Mouse (Mus musculus) MEL (cell line): Measurements from ENCODE around the gene Ube2o. TPM values are rescaled to one million over a fixed set of nuclear protein-coding genes. Genes with fewer than 3 reads are reported as not detected.

Experiments
- DNase-seq: peaks from one replicate; pipeline ENCODE4 v3.0.0; 2011; ENCODE audit warnings: low read depth, low spot score
- H3K27ac ChIP-seq: 2 replicates; pipeline ENCODE4 v1.5.1; 2012; ENCODE audit warnings: low read depth, mild to moderate bottlenecking, control low read depth, low read length, moderate library complexity; ENCODE audit not compliant: control insufficient read depth
- H3K27me3 ChIP-seq, 2 experiments: fragments of 150-350 bp in 1 of 2; sonication (generic) in 1 of 2; 2 replicates each; pipeline ENCODE4 v1.6.1; 2012; ENCODE audit warnings: low read length in 2 of 2, mild to moderate bottlenecking in 2 of 2, improper control_type of control experiment in 1 of 2, moderate library complexity in 1 of 2; ENCODE audit not compliant: insufficient read depth in 2 of 2, control insufficient read depth in 1 of 2
- H3K36me3 ChIP-seq, 2 experiments: 2 replicates each; pipeline ENCODE4 v1.6.1; 2012 to 2014; ENCODE audit warnings: low read length in 2 of 2, improper control_type of control experiment in 1 of 2, inconsistent platforms in 1 of 2, mild to moderate bottlenecking in 1 of 2; ENCODE audit not compliant: insufficient read depth in 2 of 2, control insufficient read depth in 1 of 2
- H3K4me1 ChIP-seq, 2 experiments: fragments of 150-350 bp in 1 of 2; sonication (generic) in 1 of 2; 2 replicates each; pipeline ENCODE4 v1.6.1; 2012; ENCODE audit warnings: low read length in 2 of 2, improper control_type of control experiment in 1 of 2, mild to moderate bottlenecking in 1 of 2; ENCODE audit not compliant: insufficient read depth in 2 of 2, control insufficient read depth in 1 of 2
- H3K4me3 ChIP-seq, 2 experiments: fragments of 150-350 bp in 1 of 2; sonication (generic) in 1 of 2; 2 replicates each; pipeline ENCODE4 v1.5.1; 2012; ENCODE audit warnings: low read depth in 2 of 2, low read length in 2 of 2, mild to moderate bottlenecking in 2 of 2, moderate library complexity in 2 of 2, control low read depth in 1 of 2, improper control_type of control experiment in 1 of 2; ENCODE audit not compliant: control insufficient read depth in 1 of 2, insufficient read depth in 1 of 2
- H3K79me2 ChIP-seq: 2 replicates; pipeline ENCODE4 v1.6.1; 2012; ENCODE audit warnings: mild to moderate bottlenecking, low read length, moderate library complexity; ENCODE audit not compliant: control insufficient read depth, poor library complexity, insufficient read depth
- H3K9ac ChIP-seq: 2 replicates; pipeline ENCODE4 v1.6.1; 2012; ENCODE audit warnings: low read depth, mild to moderate bottlenecking, control low read depth, low read length, moderate library complexity; ENCODE audit not compliant: control insufficient read depth, poor library complexity, severe bottlenecking
- H3K9me3 ChIP-seq: fragments of 150-350 bp; sonication (generic); replicated peaks from 2 replicates; pipeline ENCODE4 v1.6.1; 2012; ENCODE audit warnings: mild to moderate bottlenecking, low read length, improper control_type of control experiment, moderate library complexity; ENCODE audit not compliant: insufficient read depth
- BHLHE40 ChIP-seq: IDR thresholded peaks from 2 replicates; pipeline ENCODE4 v1.6.1; 2012; ENCODE audit warnings: low read depth, mild to moderate bottlenecking, inconsistent platforms, low read length, improper control_type of control experiment, borderline replicate concordance
- CTCF ChIP-seq, 3 experiments: IDR thresholded peaks in 2 of 3; conservative IDR thresholded peaks in 1 of 3; 2 replicates each; pipeline ENCODE4 v1.5.1; 2011 to 2012; ENCODE audit warnings: low read length in 3 of 3, low read depth in 2 of 3, mild to moderate bottlenecking in 2 of 3, improper control_type of control experiment in 1 of 3, inconsistent platforms in 1 of 3, mixed read lengths in 1 of 3, moderate library complexity in 1 of 3; ENCODE audit not compliant: control insufficient read depth in 1 of 3, insufficient read depth in 1 of 3, poor library complexity in 1 of 3, severe bottlenecking in 1 of 3
- EP300 ChIP-seq, 2 experiments: IDR thresholded peaks; 2 replicates each; pipeline ENCODE4 v1.6.1; 2011; ENCODE audit warnings: improper control_type of control experiment in 2 of 2, low read length in 2 of 2, low read depth in 1 of 2, mild to moderate bottlenecking in 1 of 2
- ETS1 ChIP-seq: IDR thresholded peaks from 2 replicates; pipeline ENCODE4 v1.6.1; 2012; ENCODE audit warnings: low read depth, mild to moderate bottlenecking, inconsistent platforms, low read length, improper control_type of control experiment, moderate library complexity
- HCFC1 ChIP-seq: IDR thresholded peaks from 2 replicates; pipeline ENCODE4 v1.6.1; 2012; ENCODE audit warnings: low read depth, mild to moderate bottlenecking, inconsistent platforms, low read length, improper control_type of control experiment, moderate library complexity
- KAT2A ChIP-seq: conservative IDR thresholded peaks from 2 replicates; pipeline ENCODE4 v1.6.1; 2012; ENCODE audit warnings: low read depth, low read length, improper control_type of control experiment, inconsistent platforms
- MAFK ChIP-seq: IDR thresholded peaks from 2 replicates; pipeline ENCODE4 v1.6.1; 2011; ENCODE audit warnings: low read depth, mild to moderate bottlenecking, low read length, improper control_type of control experiment, borderline replicate concordance
- MAZ ChIP-seq: IDR thresholded peaks from 2 replicates; pipeline ENCODE4 v1.6.1; 2012; ENCODE audit warnings: low read depth, mild to moderate bottlenecking, inconsistent platforms, low read length, improper control_type of control experiment
- MXI1 ChIP-seq: IDR thresholded peaks from 2 replicates; pipeline ENCODE4 v1.6.1; 2011; ENCODE audit warnings: mild to moderate bottlenecking, low read depth, low read length, improper control_type of control experiment
- NELFE ChIP-seq: IDR thresholded peaks from 2 replicates; pipeline ENCODE4 v1.6.1; 2011; ENCODE audit warnings: low read depth, low read length, improper control_type of control experiment
- NRF1 ChIP-seq: IDR thresholded peaks from 2 replicates; pipeline ENCODE4 v1.6.1; 2014; ENCODE audit warnings: low read depth, mild to moderate bottlenecking, inconsistent platforms, low read length, improper control_type of control experiment, moderate library complexity; ENCODE audit not compliant: poor library complexity, insufficient read depth, severe bottlenecking
- POLR2AphosphoS2 ChIP-seq: IDR thresholded peaks from 2 replicates; pipeline ENCODE4 v1.6.1; 2011; ENCODE audit warnings: low read length, improper control_type of control experiment
- POLR2AphosphoS5 ChIP-seq: IDR thresholded peaks from 2 replicates; pipeline ENCODE4 v1.6.1; 2012; ENCODE audit warnings: low read depth, borderline replicate concordance, mild to moderate bottlenecking, inconsistent platforms, low read length, moderate library complexity, mixed read lengths
- RAD21 ChIP-seq: IDR thresholded peaks from 2 replicates; pipeline ENCODE4 v1.6.1; 2011; ENCODE audit warnings: mild to moderate bottlenecking, low read depth, low read length, improper control_type of control experiment
- SIN3A ChIP-seq: IDR thresholded peaks from 2 replicates; pipeline ENCODE4 v1.6.1; 2012; ENCODE audit warnings: low read length, improper control_type of control experiment, inconsistent platforms
- SMC3 ChIP-seq: IDR thresholded peaks from 2 replicates; pipeline ENCODE4 v1.6.1; 2011; ENCODE audit warnings: low read depth, low read length, improper control_type of control experiment
- TAL1 ChIP-seq: IDR thresholded peaks from 2 replicates; pipeline ENCODE4 v1.6.1; 2012; ENCODE audit warnings: mild to moderate bottlenecking, inconsistent platforms, low read length, moderate library complexity, mixed read lengths
- TCF12 ChIP-seq: IDR thresholded peaks from 2 replicates; pipeline ENCODE4 v1.6.1; 2014; ENCODE audit warnings: low read depth, mild to moderate bottlenecking, inconsistent platforms, low read length, improper control_type of control experiment, moderate library complexity
- USF2 ChIP-seq, 2 experiments: IDR thresholded peaks; 2 replicates each; pipeline ENCODE4 v1.6.1; 2011 to 2012; ENCODE audit warnings: improper control_type of control experiment in 2 of 2, low read length in 2 of 2, borderline replicate concordance in 1 of 2, inconsistent platforms in 1 of 2, low read depth in 1 of 2, mild to moderate bottlenecking in 1 of 2; ENCODE audit not compliant: insufficient read depth in 1 of 2
- ZC3H11A ChIP-seq: IDR thresholded peaks from 2 replicates; pipeline ENCODE4 v1.6.1; 2012; ENCODE audit warnings: low read depth, mild to moderate bottlenecking, inconsistent platforms, low read length, improper control_type of control experiment
- ZNF384 ChIP-seq: IDR thresholded peaks from 2 replicates; pipeline ENCODE4 v1.6.1; 2012; ENCODE audit warnings: low read depth, mild to moderate bottlenecking, inconsistent platforms, low read length, improper control_type of control experiment
- polyA plus RNA-seq, 2 experiments: library from polyadenylated mRNA; stranded (reverse) in 1 of 2; unstranded in 1 of 2; fragments of >175 nt in 1 of 2; fragments of >200 nt in 1 of 2; gene quantifications; 2 replicates each; pipeline versions ENCODE4 v1.2.1 to v1.2.4; 2012; ENCODE audit warnings: low replicate concordance in 2 of 2, low read depth in 1 of 2; ENCODE audit not compliant: insufficient read length in 2 of 2, insufficient read depth in 1 of 2, missing spikeins in 1 of 2
- total RNA-seq: library from RNA; depleted of rRNA; stranded (reverse); fragments of 300-350 nt; gene quantifications from 2 replicates; pipeline ENCODE4 v1.2.3, GENCODE M21; 2012

Gene Ube2o
- total and polyA plus RNA-seq, 3 experiments = 22.9 to 42.8 TPM; not detected in 1

GRCm38 (mm10) chr11:116504516-116504915 is 76.7 kb downstream of the Ube2o start:
- Histone ChIP-seq H3K27me3 (no peaks in the 10 kb centered on the region), H3K27ac (peak overlapping the region; percentile 64), H3K79me2 (no peaks in the 10 kb centered on the region; the same call in 1 of the 2 replicates), H3K36me3 (peaks cover 0 to 26% of the 10 kb centered on the region in 2 experiments; a peak in 2 of 4 replicates), H3K4me1 (peaks cover 23 to 40% of the 10 kb centered on the region in 2 experiments), H3K9me3 (no peaks in the 10 kb centered on the region), H3K9ac (no peak overlapping the region), H3K4me3 (no peak overlapping the region)
- no peak for TF ChIP-seq USF2 (IDR thresholded peaks at IDR 0.05; ENCODE audit: borderline replicate concordance in 1 of 2, insufficient read depth in 1 of 2, low read depth in 1 of 2, low read length in 2 of 2)
- TF ChIP-seq EP300 (IDR thresholded peaks at IDR 0.05; ENCODE audit: low read depth in 1 of 2, low read length in 2 of 2) = no peak
- no peak for TF ChIP-seq KAT2A
- no peak for TF ChIP-seq POLR2AphosphoS2
- DNase-seq = peak; percentile 30

GRCm38 (mm10) chr11:116501005-116501746 is 80.1 kb downstream of the Ube2o start:
- H3K4me3 ChIP-seq = peak overlapping the region in 1 of 2 experiments; percentile 17; a peak in 2 of 4 replicates
- peak overlapping the region; percentile 37 for H3K9ac ChIP-seq
- H3K4me1 ChIP-seq = peaks cover 10 to 38% of the 10 kb centered on the region in 2 experiments
- peaks cover 0 to 20% of the 10 kb centered on the region in 2 experiments; a peak in 2 of 4 replicates for H3K36me3 ChIP-seq
- H3K9me3 ChIP-seq = no peaks in the 10 kb centered on the region
- no peaks in the 10 kb centered on the region for H3K27me3 ChIP-seq
- H3K27ac ChIP-seq = peak overlapping the region; percentile 34
- TF ChIP-seq RAD21 (peak; percentile 87), NELFE (peak; percentile 8; the same call in 1 of the 2 replicates), ETS1 (peak; percentile 47; the same call in 1 of the 2 replicates), MXI1 (peak; percentile 53), MAFK (peak; percentile 100), BHLHE40 (no peak), TCF12 (0 out of 2 replicates have a peak, but pooled peaks have one; percentile 14), TAL1 (no peak), CTCF (IDR thresholded peaks at IDR 0.05 in 2 of 3, conservative IDR thresholded peaks at IDR 0.05 in 1 of 3; ENCODE audit: control insufficient read depth in 1 of 3, insufficient read depth in 1 of 3, low read depth in 2 of 3, low read length in 3 of 3, poor library complexity in 1 of 3, severe bottlenecking in 1 of 3) (peak; percentile 54 to 90 (median 71)), SIN3A (peak; percentile 21; the same call in 1 of the 2 replicates), HCFC1 (peak; percentile 44; the same call in 1 of the 2 replicates), NRF1 (0 out of 2 replicates have a peak, but pooled peaks have one; percentile 10), ZNF384 (no peak), POLR2AphosphoS5 (no peak), MAZ (0 out of 2 replicates have a peak, but pooled peaks have one; percentile 17), SMC3 (peak; percentile 83), ZC3H11A (peak; percentile 85)
- TF ChIP-seq, all 39 proteins: peak for 13
- H3K79me2 ChIP-seq = no peaks in the 10 kb centered on the region; the same call in 1 of the 2 replicates
- peak; percentile 89 for DNase-seq
